Mouse (Mus musculus) naive thymus-derived CD4-positive, alpha-beta T cell, adult 5 months (primary cell): ENCODE data around the gene Olfr1305. TPM values are rescaled to one million over a fixed set of nuclear protein-coding genes. Genes with fewer than 3 reads are reported as not detected.

Experiments
- polyA plus RNA-seq: library from polyadenylated mRNA; unstranded; fragments of 100-300 nt; shearing (Covaris generic); gene quantifications from one replicate; pipeline ENCODE4 v1.2.1, GENCODE M21; 2017

Olfr1305 gene
- polyA plus RNA-seq, result not detected

DNA sequence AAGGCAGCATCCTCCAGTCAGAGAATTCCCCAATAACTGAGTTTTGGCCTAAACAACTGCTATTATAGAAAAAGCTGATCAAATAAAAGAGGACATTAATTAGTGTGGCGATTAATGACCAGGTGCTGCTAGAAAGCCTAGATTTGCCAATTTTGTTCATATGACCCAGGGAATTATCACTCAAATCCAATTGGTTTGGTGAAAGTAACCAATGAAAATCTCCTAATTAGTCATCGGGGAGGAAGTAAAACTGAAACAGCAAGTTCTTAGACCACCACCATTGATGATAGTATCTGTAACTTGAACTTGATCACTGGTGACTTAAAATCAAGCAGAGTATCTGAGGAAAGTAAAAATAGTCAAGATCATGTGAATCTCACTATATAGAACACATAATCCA lies at the start of gene Olfr1305:
TSS of gene Olfr1305 (minus strand) at position 101 of the 400 bp plus-strand sequence.

DNA sequence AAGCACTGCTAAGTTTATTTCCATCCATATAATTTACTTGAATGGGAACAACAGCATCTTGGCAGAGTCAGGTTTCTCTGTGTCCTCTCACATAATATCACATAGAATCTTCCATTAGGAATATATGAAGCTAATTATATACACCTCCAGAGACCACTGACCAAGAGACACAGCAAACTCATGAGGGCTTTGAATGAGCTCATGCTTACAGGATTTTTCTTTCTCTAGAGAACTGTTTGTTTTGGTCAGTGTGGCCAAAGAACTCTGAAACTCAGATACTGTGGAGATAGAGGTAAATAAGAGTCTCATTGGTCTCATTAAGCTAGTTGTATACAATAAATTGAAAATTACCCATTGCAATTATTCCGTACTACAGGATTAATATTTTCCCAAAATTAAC lies 39.2 kb upstream of the Olfr1305 start, which contains the start of gene Olfr1306:
TSS of gene Olfr1306 (minus strand) at position 101 of the 400 bp plus-strand sequence.

DNA sequence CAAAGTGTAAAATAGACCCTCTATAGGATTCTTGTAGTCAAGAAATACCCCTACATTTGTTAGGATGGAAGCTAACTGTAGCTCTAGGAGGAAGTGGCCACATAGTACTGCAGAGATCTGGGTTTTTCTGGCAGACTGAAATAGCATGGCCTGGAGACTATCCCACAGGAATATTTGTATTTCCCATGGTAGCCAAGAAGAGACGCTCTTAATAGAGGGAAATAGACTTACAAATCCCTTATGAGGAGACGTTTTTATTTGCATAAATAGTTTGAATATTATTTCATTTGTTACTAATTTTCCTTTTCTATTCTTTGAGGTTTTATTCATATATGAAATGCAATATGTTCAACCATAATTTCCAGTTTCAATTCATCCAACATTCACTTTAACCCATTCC lies 56.7 kb downstream of the Olfr1305 start, which contains the start of gene Olfr1303:
TSS of gene Olfr1303 (minus strand) at position 101 of the 400 bp plus-strand sequence.

Other genes with a start within 250 kb of the Olfr1305 start
- not detected for gene Olfr1298, start 227.9 kb downstream of the Olfr1305 start, polyA plus RNA-seq
- gene Olfr1299, start 215.7 kb downstream of the Olfr1305 start, polyA plus RNA-seq, result not detected
- 0.10 TPM for gene Olfr1301, start 126.1 kb downstream of the Olfr1305 start, polyA plus RNA-seq
- gene Olfr1302, start 99.7 kb downstream of the Olfr1305 start, polyA plus RNA-seq, result not detected
- not detected for gene Olfr1303, start 56.8 kb downstream of the Olfr1305 start, polyA plus RNA-seq
- not detected for gene Olfr1306, start 39.1 kb upstream of the Olfr1305 start, polyA plus RNA-seq
- gene Olfr1307, start 72.3 kb upstream of the Olfr1305 start, polyA plus RNA-seq, result 0.05 TPM
- not detected for gene Olfr1308, start 87.8 kb upstream of the Olfr1305 start, polyA plus RNA-seq
- not detected for gene Olfr1309, start 113.1 kb upstream of the Olfr1305 start, polyA plus RNA-seq
- not detected for gene Olfr1310, start 135.6 kb upstream of the Olfr1305 start, polyA plus RNA-seq
- not detected for gene Olfr1311, start 147.3 kb upstream of the Olfr1305 start, polyA plus RNA-seq
- 0.11 TPM for gene Olfr1312, start 173.1 kb upstream of the Olfr1305 start, polyA plus RNA-seq
- not detected for gene Olfr1313, start 200.7 kb upstream of the Olfr1305 start, polyA plus RNA-seq
- not detected for gene Olfr1314, start 219.6 kb upstream of the Olfr1305 start, polyA plus RNA-seq
- gene Olfr1315-ps1, start 238.3 kb upstream of the Olfr1305 start, polyA plus RNA-seq, result not detected